Mouse (Mus musculus) layer of hippocampus, adult 2 months (tissue): ENCODE data around the gene Eps15l1. TPM values are rescaled to one million over a fixed set of nuclear protein-coding genes. Genes with fewer than 3 reads are reported as not detected.
A peak's percentile ranks its signal among the peaks of the same experiment; 100 is the strongest.

Experiments used
- DNase-seq, 2 experiments: peaks; one replicate each; pipeline ENCODE4 v3.0.0; 2022; ENCODE audit warnings: low spot score in 2 of 2
- H3K27ac ChIP-seq: fragments of 200-600 bp; 2 replicates; pipeline ENCODE4 v1.8.1; 2022
- H3K4me3 ChIP-seq: fragments of 200-600 bp; 2 replicates; pipeline ENCODE4 v1.8.1; 2022; ENCODE audit warnings: mild to moderate bottlenecking
- CTCF ChIP-seq: fragments of 200-600 bp; conservative IDR thresholded peaks from 2 replicates; pipeline ENCODE4 v1.8.1; 2022; ENCODE audit warnings: antibody characterized with exemption, mild to moderate bottlenecking, moderate library complexity
- total RNA-seq, 2 experiments: library from RNA; stranded (reverse); gene quantifications; 2 replicates each; pipeline ENCODE4 v1.2.3; 2021

The Eps15l1 gene
- total RNA-seq, 2 experiments from 2014 or later = 69.7 to 75.1 TPM

GRCm38 (mm10) chr8:72336273-72336672 is 85.0 kb downstream of the Eps15l1 start:
- no peak for TF ChIP-seq CTCF
- DNase-seq = no peak
- Histone ChIP-seq H3K4me3 (no peak overlapping the region), H3K27ac (peak overlapping the region; percentile 19; the same call in 1 of the 2 replicates)

- TF ChIP-seq CTCF = no peak
- peak overlapping the region; percentile 32; the same call in 1 of the 2 replicates for H3K27ac ChIP-seq
These were observed 87.1 kb downstream of the Eps15l1 start for GRCm38 (mm10) chr8:72334144-72334641.

GRCm38 (mm10) chr8:72333429-72334143 is 87.7 kb downstream of the Eps15l1 start:
- no peak for TF ChIP-seq CTCF
- DNase-seq = no peak
- peak overlapping the region; percentile 32; the same call in 1 of the 2 replicates for H3K27ac ChIP-seq
- H3K4me3 ChIP-seq = no peak overlapping the region

More at GRCm38 (mm10) chr8:72334144-72334641, 87.1 kb downstream of the Eps15l1 start:
- DNase-seq = no peak
- no peak overlapping the region for H3K4me3 ChIP-seq

- H3K4me3 ChIP-seq = no peak overlapping the region
- no peak for DNase-seq
- TF ChIP-seq CTCF = no peak
- H3K27ac ChIP-seq = no peak overlapping the region
These were observed 89.6 kb downstream of the Eps15l1 start for GRCm38 (mm10) chr8:72331631-72332030.

- no peak for DNase-seq
- Histone ChIP-seq H3K27ac (no peak overlapping the region), H3K4me3 (no peak overlapping the region)
- no peak for TF ChIP-seq CTCF
These were observed 90.3 kb downstream of the Eps15l1 start for GRCm38 (mm10) chr8:72330806-72331516.

- H3K4me3 ChIP-seq = no peak overlapping the region
- H3K27ac ChIP-seq = no peak overlapping the region
- TF ChIP-seq CTCF = no peak
These were observed 92.1 kb downstream of the Eps15l1 start for GRCm38 (mm10) chr8:72329116-72329515.

GRCm38 (mm10) chr8:72324708-72325107 is 96.6 kb downstream of the Eps15l1 start:
- TF ChIP-seq CTCF = no peak
- H3K27ac ChIP-seq = no peak overlapping the region
- no peak overlapping the region for H3K4me3 ChIP-seq
- DNase-seq = no peak

More at GRCm38 (mm10) chr8:72329116-72329515, 92.1 kb downstream of the Eps15l1 start:
- no peak for DNase-seq

- Histone ChIP-seq H3K4me3 (no peak overlapping the region), H3K27ac (no peak overlapping the region)
- DNase-seq = no peak
- no peak for TF ChIP-seq CTCF
These were observed 97.1 kb downstream of the Eps15l1 start for GRCm38 (mm10) chr8:72324036-72324706.

GRCm38 (mm10) chr8:72323131-72323725 is 98.0 kb downstream of the Eps15l1 start:
- H3K4me3 ChIP-seq = peak overlapping the region; percentile 34
- TF ChIP-seq CTCF = no peak
- H3K27ac ChIP-seq = peak overlapping the region; percentile 28; the same call in 1 of the 2 replicates
- DNase-seq = no peak

- Histone ChIP-seq H3K27ac (peak overlapping the region; percentile 28), H3K4me3 (peak overlapping the region; percentile 34)
- no peak for DNase-seq
- TF ChIP-seq CTCF = no peak
These were observed 98.8 kb downstream of the Eps15l1 start for GRCm38 (mm10) chr8:72322471-72322889.

GRCm38 (mm10) chr8:72321635-72322441 is 99.4 kb downstream of the Eps15l1 start:
- peak overlapping the region; percentile 74 for H3K4me3 ChIP-seq
- peak overlapping the region; percentile 28 for H3K27ac ChIP-seq
- no peak for TF ChIP-seq CTCF
- DNase-seq = no peak
